Mouse (Mus musculus) testis, postnatal 14 days (tissue): ENCODE results near the gene Hmgcs2.

ENCODE experiments used
- DNase-seq: peaks from one replicate; pipeline ENCODE4 v3.0.0; 2021; ENCODE audit warnings: low spot score

Hmgcs2 gene

GRCm38 (mm10) chr3:98280933-98281678 lies 871 bp downstream of the Hmgcs2 start:
- peak; percentile 45 for DNase-seq

GRCm38 (mm10) chr3:98282422-98282821 lies 2.2 kb downstream of the Hmgcs2 start:
- no peak for DNase-seq

GRCm38 (mm10) chr3:98283205-98283604 lies 3.0 kb downstream of the Hmgcs2 start:
- no peak for DNase-seq

GRCm38 (mm10) chr3:98291044-98291443 lies 10.8 kb downstream of the Hmgcs2 start:
- no peak for DNase-seq

- DNase-seq, result no peak
These were observed 15.7 kb downstream of the Hmgcs2 start for GRCm38 (mm10) chr3:98295965-98296364.

GRCm38 (mm10) chr3:98299391-98300100 lies 19.3 kb downstream of the Hmgcs2 start:
- no peak for DNase-seq

GRCm38 (mm10) chr3:98300266-98300665 lies 20.0 kb downstream of the Hmgcs2 start:
- no peak for DNase-seq

GRCm38 (mm10) chr3:98301761-98302160 lies 21.5 kb downstream of the Hmgcs2 start:
- no peak for DNase-seq

- no peak for DNase-seq
These were observed 28.4 kb downstream of the Hmgcs2 start for GRCm38 (mm10) chr3:98308606-98309005.

- no peak for DNase-seq
These were observed 30.2 kb downstream of the Hmgcs2 start for GRCm38 (mm10) chr3:98310456-98310855.

- no peak for DNase-seq
These were observed 32.6 kb downstream of the Hmgcs2 start for GRCm38 (mm10) chr3:98312867-98313266.

GRCm38 (mm10) chr3:98313294-98314155 lies 33.3 kb downstream of the Hmgcs2 start:
- DNase-seq, result no peak

- no peak for DNase-seq
These were observed 34.9 kb downstream of the Hmgcs2 start for GRCm38 (mm10) chr3:98315181-98315580.

GRCm38 (mm10) chr3:98317143-98317542 lies 36.9 kb downstream of the Hmgcs2 start:
- peak; percentile 51 for DNase-seq

- peak; percentile 73 for DNase-seq
These were observed 39.0 kb downstream of the Hmgcs2 start for GRCm38 (mm10) chr3:98319190-98319589.

GRCm38 (mm10) chr3:98322209-98322608 lies 42.0 kb downstream of the Hmgcs2 start:
- peak; percentile 32 for DNase-seq

GRCm38 (mm10) chr3:98324235-98324634 lies 44.0 kb downstream of the Hmgcs2 start:
- DNase-seq, result peak; percentile 51

- DNase-seq, result no peak
These were observed 53.8 kb downstream of the Hmgcs2 start for GRCm38 (mm10) chr3:98334010-98334409.

GRCm38 (mm10) chr3:98335331-98335730 lies 55.1 kb downstream of the Hmgcs2 start:
- DNase-seq, result no peak

GRCm38 (mm10) chr3:98335886-98336285 lies 55.7 kb downstream of the Hmgcs2 start:
- DNase-seq, result no peak

GRCm38 (mm10) chr3:98336661-98337654 lies 56.7 kb downstream of the Hmgcs2 start:
- no peak for DNase-seq
